Comparison of ENCODE assay signal across 8 mouse cellular contexts in the genomic region with DNA sequence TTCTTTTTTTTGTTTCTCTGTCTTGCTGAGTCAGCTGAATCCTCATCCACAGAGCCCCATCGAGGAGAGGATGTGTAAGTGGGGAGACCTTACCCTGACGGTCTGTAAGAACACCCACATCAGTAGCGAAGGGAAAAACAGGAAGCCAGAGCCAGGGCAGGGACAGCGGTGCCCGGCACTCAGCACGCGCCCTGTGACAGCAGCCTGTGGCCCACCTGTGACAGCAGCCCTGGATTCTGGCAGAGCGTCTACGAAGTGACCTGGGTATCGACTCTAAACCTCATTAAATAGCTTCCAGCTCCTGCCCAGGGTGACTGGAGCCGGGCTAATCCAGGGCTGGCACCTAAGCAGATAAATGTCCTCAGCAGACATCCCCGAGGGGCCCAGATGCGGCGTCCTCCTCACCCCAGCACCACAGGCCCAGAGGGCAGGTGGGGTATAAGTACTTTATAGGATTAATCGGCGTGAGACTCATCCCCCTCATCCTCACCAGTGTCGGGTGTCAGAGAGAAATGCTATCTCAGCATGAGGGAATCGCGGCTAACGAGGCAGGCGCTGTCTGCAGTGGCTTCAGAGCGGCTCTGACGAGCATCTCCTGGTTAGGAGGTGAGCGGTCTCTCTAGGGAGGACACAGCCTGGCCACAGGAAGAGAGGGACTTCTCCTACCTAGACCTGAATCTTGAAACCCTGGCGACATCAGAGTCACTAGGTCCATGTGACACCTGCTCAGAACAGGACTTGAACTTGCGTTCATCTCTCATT. TPM values are rescaled to one million over a fixed set of nuclear protein-coding genes. Genes with fewer than 3 reads are reported as not detected.
DNase-seq lines count a peak whose midpoint lies in the region; ATAC-seq and TF ChIP-seq lines count a peak whose summit lies in the region.

A gene (minus strand): TSS at position 580 of the 762 bp plus-strand sequence.

- H3K27me3 ChIP-seq in forebrain, embryonic 15.5 days = peaks cover 29% of the 10 kb centered on the region
- H3K27me3 ChIP-seq in liver, embryonic 15.5 days = peaks cover 16% of the 10 kb centered on the region
- no peaks in the 10 kb centered on the region for H3K27me3 ChIP-seq in splenic B cell, adult 2 months (ENCODE audit: control insufficient read depth, insufficient read depth, low read length, poor library complexity, severe bottlenecking)
- H3K27me3 ChIP-seq in cerebellum, adult 2 months (ENCODE audit: control insufficient read depth, insufficient read depth, low read length) = no peaks in the 10 kb centered on the region; the same call in 1 of the 2 replicates

- peak; percentile 33 for ATAC-seq in forebrain, embryonic 15.5 days (replicated peaks)
- ATAC-seq in liver, embryonic 15.5 days (ENCODE audit: insufficient read depth) = peak; percentile 29

- peaks cover 9% of the 10 kb centered on the region for H3K4me1 ChIP-seq in forebrain, embryonic 15.5 days
- peaks cover 44% of the 10 kb centered on the region for H3K4me1 ChIP-seq in liver, embryonic 15.5 days (replicated peaks)
- 0 out of 2 replicates have a peak, but pooled peaks cover 3% of the 10 kb centered on the region for H3K4me1 ChIP-seq in cerebellum, adult 2 months (ENCODE audit: control insufficient read depth, insufficient read depth, low read length)

- TF ChIP-seq POLR2A in cerebellum, adult 2 months (IDR thresholded peaks at IDR 0.05; ENCODE audit: borderline replicate concordance, insufficient read depth, low read length) = no peak

- peak within 1 kb of the TSS; percentile 27 for H3K4me2 ChIP-seq in forebrain, embryonic 15.5 days (replicated peaks)
- H3K4me2 ChIP-seq in liver, embryonic 15.5 days = peak within 1 kb of the TSS; percentile 78

- DNase-seq in thymus, postnatal 0 days (ENCODE audit: low spot score) = peak; percentile 56
- DNase-seq in thymus, postnatal 36 days = no peak
- peak; percentile 50 for DNase-seq in splenic B cell, adult 2 months (ENCODE audit: low read depth, low spot score)
- DNase-seq in layer of hippocampus, adult 8-10 months (ENCODE audit: low spot score in 2 of 2) = no peak
- DNase-seq in kidney, adult 18-20 months = no peak
- no peak for DNase-seq in cerebellum, adult 2 months

- H3K9ac ChIP-seq in forebrain, embryonic 15.5 days (replicated peaks) = no peak within 1 kb of the TSS
- peak within 1 kb of the TSS; percentile 80 for H3K9ac ChIP-seq in liver, embryonic 15.5 days

- no peaks in the 10 kb centered on the region for H3K9me3 ChIP-seq in forebrain, embryonic 15.5 days
- no peaks in the 10 kb centered on the region for H3K9me3 ChIP-seq in liver, embryonic 15.5 days (replicated peaks)

- peak within 1 kb of the TSS; percentile 20 for H3K4me3 ChIP-seq in forebrain, embryonic 15.5 days
- H3K4me3 ChIP-seq in liver, embryonic 15.5 days (replicated peaks) = peak within 1 kb of the TSS; percentile 66
- no peak within 1 kb of the TSS for H3K4me3 ChIP-seq in cerebellum, adult 2 months (replicated peaks; ENCODE audit: insufficient read depth, low read depth, low read length)

- H3K36me3 ChIP-seq in forebrain, embryonic 15.5 days = no peaks in the 10 kb centered on the region
- peaks cover 18% of the 10 kb centered on the region for H3K36me3 ChIP-seq in liver, embryonic 15.5 days (replicated peaks)
- H3K36me3 ChIP-seq in splenic B cell, adult 2 months (ENCODE audit: control insufficient read depth, insufficient read depth, low read length, poor library complexity, severe bottlenecking) = no peaks in the 10 kb centered on the region

- 5% methylated on average over 26 of the region's 26 CpGs for WGBS in forebrain, embryonic 15.5 days
- 4% methylated on average over 26 of the region's 26 CpGs for WGBS in liver, embryonic 15.5 days (ENCODE audit: insufficient replicate concordance)
- WGBS in cerebellum, adult 2 months = 39% methylated on average over 26 of the region's 26 CpGs

- H3K27ac ChIP-seq in forebrain, embryonic 15.5 days (replicated peaks) = no peak within 1 kb of the TSS
- peak within 1 kb of the TSS; percentile 97 for H3K27ac ChIP-seq in liver, embryonic 15.5 days (replicated peaks)
- no peak within 1 kb of the TSS for H3K27ac ChIP-seq in cerebellum, adult 2 months (ENCODE audit: insufficient read depth, low read length)

- TF ChIP-seq CTCF in cerebellum, adult 2 months (IDR thresholded peaks at IDR 0.05; ENCODE audit: borderline replicate concordance, insufficient read depth, low read depth, low read length) = no peak

RNA-seq across cellular contexts. Expression of the gene that starts here (rescaled TPM):
- polyA plus RNA-seq in thymus, postnatal 0 days (2015; fragmentation: Nextera tagmentation; extraction: Ambion mirVana) = 0.32 and 0.59 TPM in 2 replicates
- polyA plus RNA-seq in forebrain, embryonic 15.5 days (2015; fragmentation: Nextera tagmentation; extraction: Ambion mirVana) = 1.3 and 1.5 TPM in 2 replicates
- 37.0 and 42.2 TPM in 2 replicates for polyA plus RNA-seq in liver, embryonic 15.5 days (2015; fragmentation: Nextera tagmentation; extraction: Ambion mirVana)
- total RNA-seq in layer of hippocampus, adult 8-10 months (2022) = 1 to 10 TPM; 5.1 to 7.9 (median 6.0) TPM
- polyA plus RNA-seq in cerebellum, adult 2 months (2012; rRNA removed) = 1.7 and 1.8 TPM in 2 replicates

Comparison
In these comparisons a context has a peak if more than half of its experiments do, and no peak if none do; other contexts are left out.
1. RNA of the gene that starts here (polyA plus RNA-seq): 37.0 to 42.2 TPM in liver, embryonic 15.5 days; 1.7 to 1.8 TPM in cerebellum, adult 2 months, 1.3 to 1.5 TPM in forebrain, embryonic 15.5 days and 0.32 to 0.59 TPM in thymus, postnatal 0 days; every median in the first group is over 10 times any median in the second.
2. Peak in DNase-seq in thymus, postnatal 0 days; RNA of the gene not detected or under 1 TPM.